Mouse (Mus musculus): ENCODE results near the gene Sdc3.

The Sdc3 gene

DNA sequence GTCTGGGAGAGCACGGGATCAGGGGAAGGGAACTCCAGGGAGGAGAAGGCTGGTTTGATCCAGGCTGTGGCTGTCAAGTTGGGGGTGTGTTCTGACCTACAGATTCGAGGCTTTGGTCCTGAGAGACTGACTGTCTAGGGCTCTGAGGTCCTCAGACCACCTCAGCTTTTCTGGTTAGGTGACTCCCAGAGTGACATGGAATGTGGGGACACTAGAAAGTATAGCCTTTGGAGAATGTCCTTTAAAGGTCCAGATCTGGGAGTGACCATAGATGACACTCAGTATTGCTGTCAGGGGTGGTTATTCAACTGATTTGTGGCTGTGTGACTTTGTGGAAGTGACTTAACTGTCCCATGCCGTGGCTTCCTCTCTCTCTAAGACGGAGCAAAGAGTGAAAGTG lies 2.4 kb downstream of the Sdc3 start:
- no peak for DNase-seq (ENCODE audit: low spot score)

DNA sequence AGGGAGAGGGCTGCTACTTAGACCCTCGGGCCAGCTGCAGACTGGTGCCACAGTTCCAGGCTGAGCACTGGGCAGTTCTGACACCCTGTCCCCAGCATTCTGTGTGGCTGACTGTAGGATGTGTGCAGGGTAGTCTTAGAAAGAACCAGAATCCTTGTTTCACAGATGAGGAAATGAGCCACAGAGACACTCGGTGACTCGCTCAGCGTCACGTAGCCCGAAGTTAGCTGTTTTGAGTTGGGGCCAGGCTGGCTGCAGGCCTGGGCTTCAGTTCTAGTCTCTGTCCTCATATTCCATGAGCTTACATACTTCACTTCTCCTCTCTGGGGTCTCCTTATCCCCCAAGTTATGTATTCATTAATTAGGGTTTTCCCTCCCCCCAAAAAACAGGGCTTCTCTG lies 3.6 kb downstream of the Sdc3 start:
- DNase-seq (ENCODE audit: low spot score), result no peak

DNA sequence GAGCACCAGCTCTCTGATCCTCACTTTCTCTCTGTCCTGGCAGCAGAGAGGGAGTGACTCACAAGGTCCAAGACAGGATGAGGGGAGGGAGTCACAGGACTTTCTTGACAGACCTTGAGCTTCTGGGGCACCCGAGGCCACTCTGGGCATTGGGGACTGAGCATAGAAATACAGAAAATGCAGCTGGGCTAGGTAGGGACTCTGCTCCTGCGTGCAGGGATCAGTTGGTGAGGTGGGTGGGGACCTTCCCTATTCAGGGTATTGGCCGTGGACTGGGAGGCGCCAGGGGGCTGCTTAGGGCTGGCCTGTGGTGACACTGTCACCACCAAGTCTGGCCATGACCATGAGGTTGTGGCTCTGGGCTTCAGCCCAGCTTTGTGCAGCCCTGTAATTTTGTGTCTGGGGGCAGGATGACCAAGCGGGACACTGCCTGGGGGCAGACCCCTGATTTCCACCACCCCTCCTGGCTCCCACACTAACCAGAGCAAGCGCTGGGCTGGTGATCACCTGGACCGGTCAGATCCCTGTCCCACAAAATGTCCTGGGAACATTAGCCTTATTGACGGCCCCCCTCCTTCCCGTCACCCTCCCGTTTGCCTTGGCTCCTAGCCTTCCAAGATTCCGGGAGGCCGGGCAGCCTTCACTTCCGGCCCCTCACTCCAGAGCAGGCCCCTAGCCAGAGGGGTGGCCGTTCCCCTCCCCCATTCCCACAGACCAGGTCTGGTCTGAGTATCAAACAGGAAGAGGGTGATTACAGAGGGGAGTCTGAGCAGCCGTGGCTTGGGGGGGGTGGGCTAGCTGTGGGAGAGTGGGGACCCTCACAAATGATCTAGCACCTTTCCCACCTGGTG lies 5.1 kb downstream of the Sdc3 start:
- DNase-seq (ENCODE audit: low spot score), result no peak

DNA sequence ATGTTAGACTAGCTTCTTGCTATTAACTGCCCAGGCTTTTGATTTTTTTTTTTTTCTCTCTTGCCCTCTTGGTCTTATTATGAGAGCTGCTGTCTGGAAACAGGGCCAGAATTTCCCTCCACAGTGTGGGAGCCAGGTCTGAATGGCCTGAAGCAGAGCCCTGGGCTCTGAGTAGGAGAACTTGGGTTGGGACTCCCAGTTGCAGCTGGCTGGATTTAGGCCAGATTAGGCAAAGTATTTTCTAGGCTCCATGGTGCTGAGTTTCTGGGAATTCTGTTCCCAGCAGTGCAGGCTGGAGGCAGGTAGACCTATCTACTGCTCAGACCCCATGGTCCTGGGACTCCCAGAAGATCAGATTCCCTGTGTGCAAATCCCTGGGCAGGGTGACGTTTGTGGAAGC lies 6.1 kb downstream of the Sdc3 start:
- DNase-seq (ENCODE audit: low spot score), result no peak

DNA sequence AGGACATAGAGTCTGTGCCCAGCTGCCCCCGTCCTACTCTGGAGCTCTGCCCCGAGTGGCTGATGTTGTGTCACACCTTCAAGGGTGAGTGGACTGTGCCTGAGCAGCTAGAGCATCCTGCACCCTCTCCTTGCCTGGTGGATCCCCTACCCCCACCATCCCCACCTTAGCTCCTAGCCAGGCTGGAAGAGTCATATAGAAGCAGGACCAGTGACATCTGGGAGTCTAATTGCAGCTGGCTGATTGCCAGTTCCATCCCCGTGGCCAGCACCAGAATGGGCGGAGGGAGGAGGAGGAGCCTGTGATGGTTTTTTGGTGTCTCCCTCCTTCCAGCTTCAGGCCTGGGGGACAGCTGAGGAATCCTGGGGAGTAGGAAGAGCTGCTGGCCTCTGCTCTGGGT lies 6.8 kb downstream of the Sdc3 start:
- DNase-seq (ENCODE audit: low spot score), result no peak

DNA sequence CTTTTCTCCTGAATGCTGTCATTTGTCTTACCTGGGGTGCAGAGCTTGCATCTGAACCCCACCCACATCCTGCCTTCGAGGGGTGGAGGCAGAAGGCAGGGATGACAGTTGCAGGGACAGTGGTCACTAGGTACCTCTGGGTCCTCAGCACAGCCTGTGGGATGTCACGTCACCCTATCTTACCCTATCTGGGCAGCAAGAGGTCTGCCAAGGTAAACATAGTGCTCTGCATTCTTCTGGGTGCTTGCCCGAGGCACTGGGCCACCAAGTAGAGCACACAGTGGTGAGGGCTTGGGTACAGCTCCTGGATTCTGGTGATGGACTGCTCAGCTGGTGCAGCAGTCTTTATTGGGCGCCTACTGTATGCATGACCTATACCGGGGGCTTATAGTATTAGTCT lies 7.2 kb downstream of the Sdc3 start:
- no peak for DNase-seq (ENCODE audit: low spot score)

DNA sequence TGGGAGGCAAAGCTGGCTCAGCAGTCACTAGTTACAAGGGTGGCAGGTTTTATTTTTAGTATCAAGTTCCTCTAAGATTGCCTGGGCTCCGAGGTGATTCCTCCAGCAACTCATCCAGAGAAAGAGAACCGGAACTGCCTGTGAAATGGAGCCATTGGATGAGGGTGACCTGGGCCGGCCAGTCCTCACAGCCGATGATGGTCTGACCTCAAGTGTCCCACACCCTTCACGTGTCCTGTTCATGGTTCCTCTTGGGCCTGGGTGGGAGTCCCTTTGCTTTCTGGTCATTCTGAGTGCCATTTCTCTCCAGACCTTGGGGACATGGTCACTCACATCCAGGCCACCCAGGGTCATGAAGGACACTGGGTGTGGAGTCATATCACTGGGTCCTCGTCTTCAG lies 7.8 kb downstream of the Sdc3 start:
- DNase-seq (ENCODE audit: low spot score), result no peak

DNA sequence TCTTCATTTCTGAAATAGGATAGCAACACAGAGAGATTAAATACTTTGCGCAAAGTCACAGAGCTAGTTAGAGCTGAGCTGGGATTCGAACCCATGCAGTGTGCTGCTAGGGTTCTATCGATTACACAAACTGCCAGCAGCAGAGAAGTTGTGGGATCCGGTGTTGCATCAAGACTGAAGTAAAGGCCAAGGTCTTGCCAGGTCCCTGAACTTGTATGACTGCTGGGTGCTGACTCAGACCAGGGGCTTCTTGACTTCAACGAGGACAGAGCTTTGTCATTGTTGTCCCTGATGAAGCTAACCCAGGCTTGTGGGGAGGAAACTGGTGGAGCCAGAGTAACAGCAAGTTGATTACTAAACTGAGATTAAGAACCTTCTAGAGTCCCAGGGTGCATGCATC lies 8.9 kb downstream of the Sdc3 start:
- no peak for DNase-seq (ENCODE audit: low spot score)

DNA sequence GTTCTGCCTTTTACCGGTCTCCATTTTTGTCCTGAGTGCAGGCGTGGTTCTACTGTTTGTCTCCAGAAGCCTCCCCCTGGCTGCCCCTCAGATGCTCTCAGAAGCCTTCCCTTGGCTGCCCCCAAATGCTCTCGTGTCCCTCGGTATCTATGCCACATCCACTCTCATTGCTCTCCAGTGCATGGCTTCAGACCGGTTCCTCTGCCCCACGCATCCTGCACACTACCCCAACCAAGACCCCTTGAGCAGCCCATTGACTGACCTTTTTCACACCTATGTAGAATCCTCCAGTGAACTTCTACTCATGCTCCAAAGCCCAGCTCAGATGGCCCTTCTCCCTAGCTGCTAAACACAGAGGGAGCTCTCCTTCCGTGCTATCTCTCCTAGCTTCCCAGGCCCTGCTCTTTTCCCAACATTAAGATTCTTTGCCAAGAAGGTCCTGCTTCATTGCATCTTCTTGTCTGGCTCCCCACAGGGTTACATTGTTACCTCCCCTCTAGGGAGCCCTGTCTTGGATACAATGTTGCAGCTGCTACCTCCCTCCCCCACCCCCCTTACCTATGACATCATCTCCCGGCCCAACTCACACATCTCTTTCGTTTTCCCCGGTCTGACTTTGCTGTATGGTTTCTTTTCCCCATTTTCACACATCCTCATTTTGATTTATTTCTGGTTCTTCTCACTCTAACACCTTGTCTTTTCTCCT lies 9.4 kb downstream of the Sdc3 start:
- DNase-seq (ENCODE audit: low spot score), result no peak

DNA sequence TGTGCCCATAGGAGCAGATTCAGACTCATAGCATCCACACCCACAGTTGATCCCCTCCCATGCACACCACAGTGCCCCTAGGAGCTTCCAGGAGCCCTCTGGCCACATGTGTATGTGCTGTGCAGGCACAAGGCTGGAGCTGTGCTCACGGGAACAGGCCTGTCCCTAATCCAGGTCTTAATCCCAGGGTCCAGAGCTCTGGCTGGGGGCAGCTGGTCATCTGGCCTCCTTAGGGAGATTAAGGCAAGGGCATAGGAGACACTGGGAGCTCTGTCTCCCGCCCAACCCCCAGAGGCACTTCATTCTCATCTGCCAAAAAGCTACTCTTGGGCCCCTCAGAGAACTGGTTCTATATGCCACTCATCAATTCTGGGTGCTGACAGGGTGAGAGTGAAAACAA lies 11.3 kb downstream of the Sdc3 start:
- DNase-seq (ENCODE audit: low spot score), result no peak

DNA sequence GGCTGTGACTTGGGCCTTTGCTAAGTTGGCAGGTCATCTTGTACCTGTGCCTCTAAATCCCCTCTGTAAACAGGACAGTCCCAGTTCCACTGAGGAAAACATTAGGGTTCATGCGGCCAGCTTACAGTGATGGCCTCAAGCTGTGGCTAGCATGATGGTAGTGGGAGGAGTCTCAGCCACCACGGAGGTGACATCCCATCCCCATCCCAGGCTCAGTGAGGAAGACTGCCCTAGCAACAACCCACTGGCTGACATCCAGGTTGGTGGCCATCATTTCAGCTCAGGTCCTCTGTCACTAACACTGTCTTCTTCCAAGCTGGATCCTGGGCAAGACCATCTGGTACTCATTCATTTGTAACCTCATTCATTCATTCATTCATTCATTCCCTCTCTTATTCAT lies 12.0 kb downstream of the Sdc3 start:
- DNase-seq (ENCODE audit: low spot score), result no peak

DNA sequence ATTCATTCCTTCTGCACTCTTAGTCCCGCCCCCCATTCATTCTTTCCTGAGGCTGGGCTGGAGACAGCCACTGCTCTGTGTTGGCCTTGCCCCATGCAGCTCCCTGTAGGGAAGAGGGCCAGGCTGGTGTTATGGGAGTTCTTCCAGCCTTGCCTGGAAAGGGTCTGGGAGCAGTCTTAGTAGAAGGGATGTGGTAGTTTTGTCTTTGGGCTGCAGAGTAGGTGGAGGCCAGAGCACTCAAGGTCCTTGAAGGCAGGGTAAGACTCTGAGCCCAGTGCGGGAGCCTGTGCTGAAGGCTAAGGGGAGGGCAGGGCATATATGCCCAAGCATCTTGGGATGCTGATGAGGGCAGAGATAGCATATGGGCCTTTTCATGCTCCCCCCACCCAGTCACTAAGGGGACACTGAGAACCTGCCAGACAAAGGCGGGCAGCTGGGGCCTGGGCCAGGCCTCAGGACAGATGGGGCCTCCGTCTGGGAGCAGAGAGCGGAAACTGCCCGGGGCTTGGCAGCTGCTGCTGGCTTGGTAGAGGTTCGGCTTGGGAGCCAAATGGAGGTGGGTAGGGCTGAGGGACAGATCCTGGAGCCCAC lies 12.5 kb downstream of the Sdc3 start:
- DNase-seq (ENCODE audit: low spot score), result peak; percentile 77

DNA sequence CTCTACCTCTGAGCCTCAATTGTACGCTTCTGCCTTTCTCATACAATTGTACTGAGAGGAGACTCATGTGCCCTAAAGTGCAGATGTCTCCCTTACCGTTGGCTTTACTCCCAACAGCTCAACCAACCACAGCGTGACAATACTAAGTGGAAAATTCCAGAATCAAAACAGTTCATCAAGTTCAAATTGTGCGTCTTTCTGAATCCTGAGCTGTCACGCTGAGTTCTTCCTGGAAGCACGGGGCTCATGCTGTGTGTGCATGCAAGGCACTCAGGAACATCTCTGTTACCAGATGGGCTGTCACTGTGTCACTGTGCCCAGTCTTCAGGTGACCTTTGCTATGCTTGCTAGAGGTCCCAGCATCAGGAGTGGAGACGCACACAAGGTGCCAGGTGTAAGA lies 13.4 kb downstream of the Sdc3 start:
- no peak for DNase-seq (ENCODE audit: low spot score)

DNA sequence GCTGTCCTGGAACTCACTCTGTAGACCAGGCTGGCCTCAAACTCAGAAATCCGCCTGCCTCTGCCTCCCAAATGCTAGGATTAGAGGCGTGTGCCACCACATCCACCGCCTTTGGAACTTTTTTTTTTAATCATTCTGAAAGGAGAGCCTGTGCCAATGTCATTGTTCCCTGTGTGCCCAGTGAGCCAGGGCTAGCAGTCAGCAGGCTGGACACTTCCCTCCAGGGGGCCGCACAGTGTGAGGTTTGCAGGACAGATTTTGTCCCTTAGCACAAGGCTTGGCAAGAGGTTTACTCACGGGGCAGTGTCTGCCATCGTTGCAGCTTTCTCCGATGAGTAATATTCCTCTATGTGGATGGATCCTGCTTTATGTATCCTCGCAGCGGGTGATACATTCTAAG lies 14.4 kb downstream of the Sdc3 start:
- DNase-seq (ENCODE audit: low spot score), result no peak

DNA sequence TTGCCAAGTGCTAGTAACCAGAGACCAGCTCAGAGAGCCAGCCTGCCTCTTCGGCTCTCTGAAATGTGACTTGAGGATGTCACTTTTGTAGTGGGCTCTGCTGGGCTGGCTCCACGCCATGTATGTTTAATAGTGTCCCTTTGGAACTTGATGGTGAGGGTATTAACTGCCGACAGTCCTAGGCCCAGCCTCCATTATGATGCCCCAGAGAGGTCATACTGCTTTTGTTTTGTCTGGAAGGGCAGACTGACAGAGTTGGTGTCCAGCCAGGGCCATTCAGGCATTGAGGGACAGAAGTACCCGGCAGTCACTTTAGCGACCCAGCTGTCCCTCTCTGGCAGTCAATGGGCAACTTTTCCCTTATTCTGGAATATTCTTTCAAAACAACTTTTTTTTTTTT lies 17.4 kb downstream of the Sdc3 start:
- no peak for DNase-seq (ENCODE audit: low spot score)

DNA sequence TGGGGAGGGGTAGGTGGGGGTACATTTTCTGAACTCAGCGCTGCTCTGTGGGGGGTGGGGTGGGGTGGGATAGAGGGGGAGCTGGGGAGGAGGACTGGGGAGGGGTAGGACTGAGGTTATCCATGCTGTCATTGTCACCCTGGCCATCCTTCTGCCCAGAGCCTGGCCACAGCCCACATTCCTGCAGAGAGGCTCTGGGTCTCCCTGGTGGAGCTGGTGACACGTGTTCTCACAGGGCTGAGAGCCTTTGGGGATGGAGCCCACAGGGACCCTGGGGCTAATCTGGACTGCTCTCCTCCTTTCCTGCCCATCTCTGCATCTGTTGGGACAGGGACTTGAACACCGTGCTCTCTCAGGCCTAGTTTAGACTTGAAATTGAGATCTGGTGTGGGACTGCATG lies 18.5 kb downstream of the Sdc3 start:
- DNase-seq (ENCODE audit: low spot score), result no peak

DNA sequence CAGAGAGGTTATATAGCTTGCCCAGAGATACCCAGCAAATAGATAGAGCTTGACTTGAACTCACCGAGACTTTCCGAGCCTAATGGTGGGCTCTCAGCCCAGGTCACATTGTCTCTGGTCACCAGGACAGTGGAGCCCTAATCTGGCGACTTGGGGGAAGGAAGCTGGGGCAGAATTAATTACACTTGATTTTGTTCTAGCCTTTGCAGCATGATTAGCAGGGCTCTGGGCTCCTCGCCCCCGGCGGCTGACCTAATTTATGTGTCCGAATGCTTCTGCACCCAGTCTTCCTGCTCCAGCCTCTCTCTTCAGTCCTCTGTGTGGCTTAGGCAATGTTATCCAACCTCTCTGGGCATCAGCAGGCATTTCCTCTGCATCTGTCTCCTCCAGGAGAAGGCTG lies 19.0 kb downstream of the Sdc3 start:
- DNase-seq (ENCODE audit: low spot score), result peak; percentile 64

DNA sequence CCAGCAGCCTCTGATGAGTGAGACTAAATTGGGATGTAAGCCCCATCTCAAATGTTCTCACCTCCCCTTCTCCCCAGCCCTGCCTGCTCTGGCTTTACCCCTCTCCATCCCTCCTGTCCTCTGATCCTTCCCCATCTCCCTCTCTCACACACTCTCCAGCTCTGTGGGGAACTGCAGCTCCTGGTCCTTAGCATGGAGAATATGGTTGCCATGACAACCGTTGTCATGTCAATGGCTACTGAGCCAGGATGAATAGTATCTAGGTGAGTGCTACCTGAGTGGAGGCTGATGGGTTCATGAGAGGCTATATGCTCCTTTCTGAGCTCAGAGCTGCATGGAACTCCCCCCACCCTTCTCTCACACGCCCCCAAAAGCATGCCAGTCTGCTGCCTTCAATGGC lies 21.6 kb downstream of the Sdc3 start:
- DNase-seq (ENCODE audit: low spot score), result peak; percentile 55

DNA sequence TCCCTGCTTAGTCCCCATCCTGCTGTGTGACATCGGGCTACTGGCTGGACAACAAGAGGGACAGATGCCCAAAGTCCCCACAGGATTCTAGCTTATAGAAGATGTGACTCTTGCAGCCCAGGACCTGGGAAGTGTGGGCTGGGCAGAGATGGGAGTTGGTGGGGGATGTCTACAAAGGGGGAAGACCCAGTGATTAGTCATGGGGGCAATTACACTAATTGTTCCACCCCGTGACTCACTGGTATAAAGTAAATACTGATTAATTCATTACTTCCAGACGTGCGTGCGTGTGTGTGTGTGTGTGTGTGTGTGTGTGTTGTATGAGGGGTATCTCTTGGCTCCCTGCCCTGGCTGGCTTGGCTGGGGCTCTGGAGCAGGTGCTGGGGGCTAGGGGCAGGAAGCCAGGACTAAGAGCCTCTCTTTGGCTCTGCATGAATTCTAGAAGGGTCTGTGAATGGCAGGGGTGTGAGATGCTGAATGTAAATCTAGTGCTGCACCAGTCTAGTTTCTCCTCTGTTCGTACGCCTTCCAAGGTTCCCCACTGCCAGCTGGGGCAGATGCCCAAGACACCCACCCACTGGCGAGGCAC lies 22.5 kb downstream of the Sdc3 start:
- no peak for DNase-seq (ENCODE audit: low spot score)

DNA sequence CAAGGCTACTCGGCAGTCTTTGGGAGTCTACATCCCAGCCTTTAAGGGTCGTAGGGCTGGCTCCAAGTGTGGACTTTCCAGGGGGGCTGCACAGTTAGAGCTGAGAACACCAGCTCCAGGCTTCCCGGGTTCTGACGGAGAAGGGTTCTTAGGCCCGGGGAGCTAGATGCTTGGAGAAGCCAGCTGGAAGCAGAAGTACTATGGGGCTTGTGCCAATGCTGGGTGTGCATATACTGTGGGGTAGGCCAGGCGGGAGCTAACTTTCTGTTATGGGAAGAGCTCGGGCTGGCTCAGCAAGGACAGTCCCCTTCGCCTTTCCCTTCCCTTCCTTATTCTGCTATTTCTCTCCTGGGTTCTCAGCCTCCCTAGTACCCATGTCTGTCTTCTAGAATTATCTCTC lies 23.5 kb downstream of the Sdc3 start:
- DNase-seq (ENCODE audit: low spot score), result no peak

DNA sequence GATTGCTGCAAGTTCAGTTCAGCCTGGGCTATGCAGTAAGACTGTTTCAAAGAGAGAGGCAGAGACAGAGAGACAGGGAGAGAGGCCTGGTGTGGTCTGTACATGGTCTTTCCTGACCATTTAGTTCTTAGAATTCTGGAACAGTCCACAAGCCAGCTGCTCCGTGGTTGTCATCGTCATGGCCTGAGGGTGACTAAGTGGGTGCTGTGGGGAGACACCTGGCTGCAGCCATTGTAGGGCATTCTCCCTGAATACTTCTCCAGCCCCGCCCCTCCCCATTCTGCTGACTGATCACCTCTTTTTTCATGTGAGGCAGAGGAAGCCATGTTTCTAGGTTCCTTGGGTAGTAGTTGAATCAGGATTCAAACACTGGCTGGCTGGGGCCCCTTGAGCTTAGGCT lies 27.5 kb downstream of the Sdc3 start:
- DNase-seq (ENCODE audit: low spot score), result no peak

DNA sequence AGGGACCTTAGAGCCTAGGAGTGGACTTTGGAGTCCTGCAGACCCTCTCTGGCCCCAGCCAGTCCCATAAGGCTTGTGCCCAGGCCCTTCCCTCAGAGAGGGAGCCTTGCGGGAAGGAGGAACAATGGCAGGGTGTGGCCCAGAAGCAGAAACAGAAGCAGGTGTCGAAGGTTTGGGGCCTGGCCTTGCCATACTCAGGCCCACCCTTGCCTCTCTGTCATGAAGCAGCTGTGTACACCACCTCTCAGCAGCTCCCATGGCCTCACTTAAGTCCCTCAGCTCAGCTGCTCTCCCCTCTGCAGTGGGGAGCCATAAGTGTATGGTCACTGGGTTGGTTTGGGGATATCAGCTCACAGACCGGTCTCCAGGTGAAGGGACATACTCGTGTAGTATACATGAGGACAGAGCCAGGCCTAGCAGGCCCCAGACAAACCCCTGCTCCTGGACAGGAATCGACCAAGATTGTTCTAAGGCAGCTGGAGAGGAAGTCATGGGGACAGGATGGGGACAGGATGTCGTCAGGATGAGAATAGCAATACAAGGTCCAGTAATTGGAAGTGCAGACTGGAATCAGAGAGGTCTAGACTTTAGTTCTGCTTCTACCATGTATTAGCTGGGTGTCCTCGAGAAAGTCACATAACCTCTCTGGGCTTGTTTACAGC lies 28.4 kb downstream of the Sdc3 start:
- no peak for DNase-seq (ENCODE audit: low spot score)
